Mouse (Mus musculus) kidney, adult 2 months (tissue): Measurements from ENCODE around the gene Mpc1. TPM values are rescaled to one million over a fixed set of nuclear protein-coding genes. Genes with fewer than 3 reads are reported as not detected.

Experiments
- DNase-seq: peaks from one replicate; pipeline ENCODE4 v3.0.0; 2021
- H3K27ac ChIP-seq: fragments of 200-500 bp; 2 replicates; pipeline ENCODE4 v1.5.1; 2012; ENCODE audit warnings: low read depth, low read length, control low read depth, inconsistent platforms; ENCODE audit not compliant: insufficient read depth
- H3K27me3 ChIP-seq: fragments of 200-500 bp; replicated peaks from 2 replicates; pipeline ENCODE4 v1.6.1; 2012; ENCODE audit warnings: mild to moderate bottlenecking, moderate library complexity, low read length, inconsistent platforms; ENCODE audit not compliant: control insufficient read depth, insufficient read depth
- H3K36me3 ChIP-seq: fragments of 200-500 bp; 2 replicates; pipeline ENCODE4 v1.6.1; 2012; ENCODE audit warnings: mild to moderate bottlenecking, moderate library complexity, low read length, inconsistent platforms; ENCODE audit not compliant: control insufficient read depth, insufficient read depth
- H3K4me1 ChIP-seq: fragments of 200-500 bp; 2 replicates; pipeline ENCODE4 v1.6.1; 2011; ENCODE audit warnings: low read length; ENCODE audit not compliant: control insufficient read depth, insufficient read depth
- H3K4me3 ChIP-seq: fragments of 200-500 bp; 2 replicates; pipeline ENCODE4 v1.5.1; 2011; ENCODE audit warnings: mild to moderate bottlenecking, low read depth, low read length, control low read depth; ENCODE audit not compliant: insufficient read depth
- CTCF ChIP-seq: fragments of 200-500 bp; conservative IDR thresholded peaks from 2 replicates; pipeline ENCODE4 v1.5.1; 2011; ENCODE audit warnings: low read depth, mild to moderate bottlenecking, control low read depth, low read length, moderate library complexity, mixed read lengths; ENCODE audit not compliant: insufficient read depth, insufficient read length
- POLR2A ChIP-seq: fragments of 200-500 bp; IDR thresholded peaks from one replicate; pipeline ENCODE4 v1.6.1; 2011; ENCODE audit warnings: low read depth, low read length, control low read depth
- WGBS: fragments of 180-500 bp; shearing (Covaris S2); methylation state at CpG from one replicate; pipeline ENCODE4 v1.1.7; 2018; 5-methylcytosine and 5-hydroxymethylcytosine counted together
- polyA plus RNA-seq: library from polyadenylated mRNA; depleted of rRNA; stranded (reverse); fragments of >200 nt; gene quantifications from 2 replicates; pipeline ENCODE4 v1.2.3, GENCODE M21; 2012

Mpc1 gene
- polyA plus RNA-seq, 1 experiment, result 608 TPM

- Histone ChIP-seq H3K4me1 (no peaks in the 10 kb centered on the region), H3K27ac (no peak overlapping the region), H3K36me3 (no peaks in the 10 kb centered on the region), H3K27me3 (no peaks in the 10 kb centered on the region; the same call in 1 of the 2 replicates), H3K4me3 (no peak overlapping the region)
- TF ChIP-seq CTCF (no peak), POLR2A (no peak)
- DNase-seq, result no peak
- WGBS, result 50% methylated on average over 12 of the region's 12 CpGs
Measured at GRCm38 (mm10) chr17:8241645-8242044, 41.1 kb upstream of the Mpc1 start.

- Histone ChIP-seq H3K4me3 (no peak overlapping the region), H3K27ac (no peak overlapping the region), H3K27me3 (no peaks in the 10 kb centered on the region; the same call in 1 of the 2 replicates), H3K36me3 (no peaks in the 10 kb centered on the region), H3K4me1 (no peaks in the 10 kb centered on the region)
- no peak for TF ChIP-seq POLR2A
- peak; percentile 33 for DNase-seq
- WGBS, result 73% methylated on average over 11 of the region's 11 CpGs
Measured at GRCm38 (mm10) chr17:8242186-8242585, 40.5 kb upstream of the Mpc1 start.

- no peak for TF ChIP-seq CTCF
- TF ChIP-seq POLR2A, result no peak
- Histone ChIP-seq H3K36me3 (no peaks in the 10 kb centered on the region), H3K4me1 (no peaks in the 10 kb centered on the region), H3K27ac (no peak overlapping the region), H3K4me3 (no peak overlapping the region), H3K27me3 (no peaks in the 10 kb centered on the region; the same call in 1 of the 2 replicates)
- DNase-seq, result no peak
- 79% methylated on average over 2 of the region's 2 CpGs for WGBS
Measured at GRCm38 (mm10) chr17:8244124-8244523, 38.6 kb upstream of the Mpc1 start.

GRCm38 (mm10) chr17:8246102-8246754 lies 36.5 kb upstream of the Mpc1 start:
- Histone ChIP-seq H3K27ac (no peak overlapping the region), H3K36me3 (no peaks in the 10 kb centered on the region), H3K27me3 (no peaks in the 10 kb centered on the region; the same call in 1 of the 2 replicates), H3K4me1 (no peaks in the 10 kb centered on the region), H3K4me3 (no peak overlapping the region)
- DNase-seq, result no peak
- TF ChIP-seq POLR2A (no peak), CTCF (no peak)
- 79% methylated on average over 4 of the region's 4 CpGs for WGBS

- Histone ChIP-seq H3K4me1 (no peaks in the 10 kb centered on the region), H3K27me3 (no peaks in the 10 kb centered on the region), H3K4me3 (no peak overlapping the region), H3K36me3 (no peaks in the 10 kb centered on the region), H3K27ac (no peak overlapping the region)
- WGBS, result 91% methylated on average over 7 of the region's 7 CpGs
- no peak for TF ChIP-seq CTCF
- TF ChIP-seq POLR2A, result no peak
- no peak for DNase-seq
Measured at GRCm38 (mm10) chr17:8251704-8252103, 31.0 kb upstream of the Mpc1 start.

- H3K27ac ChIP-seq, result no peak overlapping the region
- no peaks in the 10 kb centered on the region for H3K27me3 ChIP-seq
- no peaks in the 10 kb centered on the region for H3K4me1 ChIP-seq
- TF ChIP-seq POLR2A (no peak), CTCF (no peak)
- DNase-seq, result no peak
- no peaks in the 10 kb centered on the region for H3K36me3 ChIP-seq
- no peak overlapping the region for H3K4me3 ChIP-seq
Measured at GRCm38 (mm10) chr17:8254268-8254667, 28.4 kb upstream of the Mpc1 start.

- Histone ChIP-seq H3K27me3 (no peaks in the 10 kb centered on the region), H3K4me3 (no peak overlapping the region), H3K4me1 (no peaks in the 10 kb centered on the region), H3K36me3 (no peaks in the 10 kb centered on the region), H3K27ac (no peak overlapping the region)
- DNase-seq, result no peak
- TF ChIP-seq CTCF, result no peak
- no peak for TF ChIP-seq POLR2A
- WGBS, result 74% methylated on average over 3 of the region's 3 CpGs
Measured at GRCm38 (mm10) chr17:8254914-8255313, 27.8 kb upstream of the Mpc1 start.

GRCm38 (mm10) chr17:8255583-8255982 lies 27.1 kb upstream of the Mpc1 start:
- H3K27me3 ChIP-seq, result no peaks in the 10 kb centered on the region
- 78% methylated on average over 6 of the region's 6 CpGs for WGBS
- TF ChIP-seq CTCF, result no peak
- no peak for TF ChIP-seq POLR2A

More at GRCm38 (mm10) chr17:8255583-8255982, 27.1 kb upstream of the Mpc1 start:
- Histone ChIP-seq H3K4me3 (no peak overlapping the region), H3K27ac (no peak overlapping the region), H3K4me1 (no peaks in the 10 kb centered on the region), H3K36me3 (no peaks in the 10 kb centered on the region)
- DNase-seq, result no peak
